Mouse (Mus musculus) ovary, postnatal 14 days (tissue): ENCODE measurements around the gene Tti1.

ENCODE experiments used
- DNase-seq: peaks from one replicate; pipeline ENCODE4 v3.0.0; 2022; ENCODE audit warnings: low spot score

Tti1 gene

DNA sequence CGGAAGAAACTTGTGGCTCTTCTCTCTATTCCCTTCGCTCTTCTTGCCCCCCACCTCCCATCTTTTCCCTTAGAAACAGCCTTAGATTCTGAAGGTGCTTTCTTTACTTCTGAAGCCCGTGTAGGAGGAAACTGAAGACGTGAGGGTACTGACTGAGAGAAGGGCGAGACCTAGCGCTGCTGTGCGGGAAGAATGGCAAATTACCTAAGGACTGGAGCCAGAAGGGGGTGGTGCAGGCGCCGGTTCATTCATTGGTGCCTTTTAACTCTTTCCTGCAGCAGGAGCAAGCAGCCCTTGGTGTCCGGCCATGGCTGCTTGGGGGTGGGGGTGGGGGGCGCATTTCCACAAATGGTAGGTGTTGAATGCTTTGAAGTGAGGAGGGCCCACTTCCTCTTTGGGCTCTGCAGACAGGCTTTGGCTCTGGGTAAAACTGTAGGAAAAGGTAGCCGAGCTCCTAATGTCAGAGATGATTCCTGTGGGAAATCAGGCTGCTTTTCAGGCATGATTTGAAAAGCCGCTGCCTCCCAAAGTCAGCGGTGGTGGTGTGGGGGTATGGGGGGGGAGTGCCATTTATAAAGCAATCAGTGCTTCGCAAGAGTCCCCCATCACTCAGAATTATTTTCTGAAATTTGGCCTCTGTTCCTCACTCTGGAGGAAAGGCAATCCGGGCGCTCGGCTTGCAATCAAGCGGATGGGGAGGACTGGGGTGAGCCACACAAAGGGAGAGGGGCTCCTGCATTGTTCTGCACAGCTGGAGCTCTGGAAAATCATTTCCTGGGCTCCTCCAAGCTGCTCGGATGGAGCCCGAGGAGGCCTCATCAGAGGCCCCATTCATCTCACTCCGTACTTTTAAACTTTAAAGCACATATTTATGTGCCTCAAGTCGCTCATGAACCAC is 53.4 kb downstream of the Tti1 start:
- DNase-seq: no peak

DNA sequence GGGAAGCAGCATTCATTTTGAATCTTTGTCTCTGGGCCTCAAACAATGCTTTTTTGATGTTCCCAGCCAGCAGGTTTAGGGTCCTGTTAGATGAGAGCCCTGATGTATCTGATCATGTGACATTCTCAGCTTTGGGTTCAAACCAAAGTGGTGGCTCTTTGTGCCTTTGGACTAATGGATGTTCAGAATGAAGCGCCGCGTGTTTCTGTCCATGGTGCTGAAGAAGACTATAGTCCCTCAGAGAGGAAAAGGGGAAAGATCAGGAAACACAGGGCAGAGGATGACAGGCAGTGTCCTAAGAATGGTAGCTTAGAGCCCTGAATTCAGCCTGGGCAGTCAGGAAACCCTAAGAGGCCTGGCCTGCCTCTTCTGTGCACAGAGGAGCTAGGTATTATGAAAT is 57.6 kb downstream of the Tti1 start:
- DNase-seq: peak; percentile 67

DNA sequence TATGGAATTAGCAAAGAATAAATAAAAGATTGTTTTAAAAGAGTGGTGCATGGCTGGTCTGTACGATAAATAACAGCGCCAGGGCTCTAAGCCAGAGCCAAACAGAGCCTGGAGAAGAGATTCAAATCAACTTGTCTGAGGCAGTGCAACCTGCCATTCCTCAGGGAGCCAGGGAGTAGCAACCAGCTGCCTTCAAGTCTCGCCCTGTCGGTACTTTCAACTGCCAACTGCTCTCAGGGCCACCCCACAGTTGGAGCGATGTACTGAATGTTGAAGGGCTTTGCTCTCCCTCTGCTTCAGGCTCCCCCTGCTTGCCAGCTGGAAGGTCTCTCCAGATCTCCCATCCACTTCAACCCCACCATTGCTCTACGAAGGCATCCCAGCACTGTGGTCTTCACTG is 58.1 kb downstream of the Tti1 start:
- DNase-seq: no peak

DNA sequence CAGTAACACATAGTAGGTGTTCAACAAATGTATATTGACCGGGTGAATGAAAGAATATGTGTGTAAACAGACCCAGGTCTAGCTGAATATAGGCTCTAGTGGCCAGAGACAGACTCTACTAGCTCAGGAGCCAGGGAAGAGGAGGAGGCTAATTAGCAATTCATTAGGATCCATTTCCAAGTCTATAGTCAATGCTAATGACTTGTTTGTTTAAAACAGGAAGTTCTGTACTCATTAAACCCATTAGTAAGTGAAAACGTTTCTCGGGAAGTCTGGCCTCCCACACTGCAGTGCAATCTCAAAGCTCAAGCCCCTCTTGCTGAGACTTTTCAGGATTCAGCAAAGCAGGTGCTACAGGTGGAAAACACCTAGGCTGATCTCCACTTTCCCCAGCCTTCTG is 60.4 kb downstream of the Tti1 start:
- no peak for DNase-seq

DNA sequence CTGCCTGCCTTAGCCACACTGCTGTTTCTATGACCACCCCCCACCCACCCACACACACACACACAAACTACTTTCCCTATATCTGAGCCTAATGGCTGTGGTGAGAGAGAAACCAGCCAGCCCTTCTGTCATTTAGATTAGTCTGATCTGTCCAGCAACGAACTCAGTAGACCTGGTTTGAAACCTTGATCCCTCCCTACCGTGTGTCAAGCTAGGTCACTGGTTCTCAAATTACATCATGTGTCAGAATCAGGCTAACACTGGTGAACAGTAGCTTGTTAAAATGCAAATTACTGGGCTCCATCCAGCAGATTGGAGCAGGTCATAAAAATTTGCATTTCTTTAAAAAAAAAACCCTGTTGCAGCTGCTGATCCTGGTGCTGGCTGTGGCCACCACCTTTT is 70.5 kb downstream of the Tti1 start:
- no peak for DNase-seq

DNA sequence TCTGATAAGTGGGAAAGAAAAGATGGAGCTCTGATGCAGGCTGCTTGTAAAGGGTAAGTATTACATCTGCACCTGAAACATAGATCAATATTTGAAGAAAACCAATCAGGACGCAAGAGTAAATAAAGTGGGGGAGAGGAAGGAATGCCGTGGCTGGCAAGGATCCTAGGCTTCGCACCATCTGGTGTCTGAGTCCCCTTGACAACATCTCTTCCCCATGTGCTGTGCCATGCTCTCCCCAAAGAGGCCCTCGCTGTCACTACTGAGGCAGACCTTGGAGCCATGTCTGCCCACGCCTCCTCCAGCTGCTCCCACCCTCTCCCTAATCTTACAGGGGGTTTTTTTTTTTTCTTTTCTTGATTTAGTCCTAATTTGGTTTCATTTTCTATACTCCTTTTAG is 74.3 kb downstream of the Tti1 start:
- DNase-seq: no peak

DNA sequence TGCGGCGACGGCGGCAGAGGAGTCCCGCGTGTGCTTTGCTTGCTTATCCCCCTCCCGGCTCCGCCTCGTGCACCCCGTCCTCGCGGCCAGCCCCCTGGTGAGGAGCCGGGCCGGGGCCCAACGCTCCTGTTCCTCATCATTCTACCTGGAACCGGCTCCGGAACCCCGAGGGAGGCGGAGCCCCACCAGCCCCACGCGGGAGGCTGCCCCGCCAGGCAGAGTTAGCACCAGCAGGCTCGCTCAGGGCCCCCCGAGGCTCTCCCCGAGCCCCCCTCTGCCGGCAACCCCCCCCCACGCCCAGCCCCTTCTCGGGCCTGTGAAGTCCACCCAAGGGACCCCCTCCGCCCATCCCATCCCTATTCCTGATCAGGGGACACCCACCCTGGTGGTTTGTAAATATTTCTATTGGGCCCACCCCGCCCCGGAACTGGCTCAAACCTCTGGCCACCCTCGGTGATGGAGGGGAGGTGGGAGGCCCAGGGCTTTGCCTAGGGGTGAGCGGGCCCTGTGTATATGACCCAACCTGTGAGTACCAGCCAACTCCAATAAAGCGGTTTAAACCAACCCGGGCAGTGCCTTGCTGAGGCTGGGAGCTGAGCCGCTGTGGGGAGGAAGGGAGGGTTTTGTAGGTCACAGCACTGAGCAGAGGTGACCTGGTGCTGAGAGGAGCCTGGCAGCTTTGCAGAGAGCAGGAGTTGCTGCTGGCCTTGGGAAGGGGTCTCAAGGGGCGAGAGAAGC is 83.9 kb downstream of the Tti1 start:
- DNase-seq: no peak

DNA sequence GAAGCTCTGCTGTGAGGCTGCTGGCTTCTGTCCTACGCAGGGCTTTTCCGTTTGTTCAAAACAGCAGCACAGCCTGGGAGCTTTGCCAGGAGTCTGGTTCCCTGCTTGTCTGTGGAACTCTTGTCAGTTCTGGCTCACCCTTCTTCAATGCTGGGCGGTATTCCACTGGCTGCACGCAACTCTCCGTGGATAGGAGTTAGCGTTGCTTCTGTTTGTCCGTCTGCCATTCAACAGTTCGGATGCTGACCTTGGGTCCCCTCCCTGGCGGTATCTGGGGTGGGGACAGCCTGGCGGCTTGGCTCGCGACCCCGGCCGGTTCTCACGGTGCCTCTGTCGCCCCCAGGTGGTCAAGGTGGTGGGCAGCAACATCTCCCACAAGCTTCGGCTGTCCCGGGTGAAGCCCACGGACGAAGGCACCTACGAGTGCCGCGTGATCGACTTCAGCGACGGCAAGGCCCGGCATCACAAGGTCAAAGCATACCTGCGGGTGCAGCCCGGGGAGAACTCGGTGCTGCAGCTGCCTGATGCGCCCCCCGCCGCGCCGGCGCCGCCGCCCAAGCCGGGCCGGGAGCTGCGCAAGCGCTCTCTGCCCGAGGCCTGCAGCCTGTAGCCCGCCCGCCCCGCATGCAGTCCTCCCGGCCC is 84.6 kb downstream of the Tti1 start:
- peak; percentile 38 for DNase-seq

DNA sequence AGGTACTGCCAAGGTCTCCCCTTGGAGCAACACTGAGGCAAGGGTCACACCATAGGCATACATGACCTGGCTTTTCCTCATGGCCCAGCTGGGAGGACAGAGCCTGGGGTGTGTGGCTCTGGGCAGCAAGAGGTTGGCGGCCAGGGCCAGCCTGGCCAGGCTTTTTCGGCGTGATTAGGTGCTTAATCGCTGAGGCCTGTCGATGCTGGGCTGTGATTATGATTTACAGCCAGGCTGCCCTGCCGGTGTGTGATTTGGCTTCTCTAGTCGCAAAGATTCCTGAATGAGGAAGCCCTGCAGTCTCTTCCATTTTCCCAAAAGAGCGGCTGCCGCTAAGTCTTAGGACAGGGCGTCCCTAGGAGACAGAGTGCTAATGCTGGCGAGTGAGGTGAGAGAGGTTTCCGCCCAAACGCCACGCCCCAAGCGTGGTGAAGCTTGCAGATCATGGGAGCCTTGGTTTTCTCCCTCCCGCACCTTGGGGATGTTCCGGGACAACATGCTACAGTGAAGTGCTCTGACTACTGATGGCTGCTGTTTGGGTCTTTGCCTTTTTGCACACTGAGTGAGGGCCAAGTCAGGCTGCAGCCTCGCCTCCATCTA is 87.5 kb downstream of the Tti1 start:
- DNase-seq: no peak

DNA sequence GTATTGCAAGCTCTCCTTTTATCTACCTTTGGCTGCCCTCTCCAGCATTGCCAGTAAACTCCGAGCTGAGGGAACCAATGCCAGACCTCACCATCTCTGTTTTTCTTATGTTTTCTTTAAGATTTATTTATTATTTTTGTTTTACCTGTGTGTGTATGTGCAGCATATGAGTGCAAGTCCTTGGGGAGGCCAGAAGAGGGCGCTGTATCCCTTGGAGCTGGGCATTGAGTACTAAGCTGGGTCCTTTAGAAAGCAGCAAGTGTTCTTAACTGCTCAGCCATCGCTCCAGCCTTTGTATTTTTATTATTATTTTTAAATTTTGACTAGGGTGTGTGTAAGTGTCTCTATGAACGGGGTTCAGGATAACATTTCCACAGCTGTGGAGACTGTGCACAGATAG is 91.6 kb downstream of the Tti1 start:
- DNase-seq: no peak

DNA sequence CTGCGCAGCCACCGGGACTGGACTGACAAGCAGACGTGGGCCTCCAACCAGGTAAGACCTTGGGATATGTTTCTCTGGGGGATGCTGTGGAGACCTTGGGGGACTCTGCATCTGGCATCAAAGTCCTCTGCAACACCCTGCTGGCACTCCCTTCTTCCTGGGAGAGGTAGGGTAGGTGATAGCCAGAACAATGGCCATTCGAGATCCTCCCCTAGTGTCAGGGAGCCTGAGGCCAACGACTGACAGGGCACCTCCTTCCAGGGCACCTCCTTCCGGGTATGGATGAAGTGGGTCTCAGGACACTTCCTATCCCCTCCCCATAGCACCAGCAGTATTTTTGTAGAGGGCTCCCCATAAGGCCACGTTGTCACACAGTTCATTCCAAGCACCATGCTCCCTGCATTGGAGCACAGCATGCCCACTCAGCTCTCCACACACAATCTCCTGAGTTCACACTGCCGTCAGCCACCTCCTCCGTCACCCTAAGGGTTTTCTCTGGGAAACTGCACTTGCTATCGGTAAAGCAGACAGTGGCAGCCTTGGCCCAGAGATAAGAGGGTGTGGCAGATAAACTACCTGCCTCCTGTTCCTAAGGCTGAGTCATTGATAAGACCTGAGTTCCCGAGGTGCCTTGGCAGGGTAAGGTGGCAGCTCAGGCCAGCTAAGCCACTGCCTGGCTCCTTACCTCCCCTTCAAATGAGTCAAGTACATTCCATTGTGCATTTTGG is 92.6 kb downstream of the Tti1 start:
- no peak for DNase-seq

DNA sequence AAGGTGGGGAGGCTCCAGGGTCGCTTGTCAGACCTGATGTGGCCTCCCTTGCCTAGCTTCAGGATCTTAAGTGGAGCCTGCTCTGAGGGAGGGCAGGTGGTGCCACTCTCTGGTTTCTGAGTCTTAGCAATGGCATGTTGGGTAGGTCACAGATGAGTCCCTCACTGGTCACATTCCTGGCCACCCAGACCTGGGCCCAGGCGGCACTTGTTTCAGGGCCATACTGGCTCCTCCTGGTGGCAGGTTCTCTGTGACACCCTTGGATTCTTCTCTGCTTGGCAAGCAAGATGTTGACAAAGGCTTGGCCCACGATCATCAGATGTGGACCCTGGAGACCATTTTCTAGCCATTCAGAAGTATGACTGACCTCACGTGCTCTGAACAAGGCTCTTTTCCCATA is 95.6 kb downstream of the Tti1 start:
- no peak for DNase-seq
